Mouse (Mus musculus) urinary bladder, postnatal 14 days (tissue): ENCODE data around the gene Gm8890.
"Not testable (repeated sequence)": the region's sequence is repeated elsewhere in the genome, so short reads cannot be mapped to it uniquely, and the experiment has no call there.

Experiments used
- DNase-seq: peaks from one replicate; pipeline ENCODE4 v3.0.0; 2021; ENCODE audit warnings: low spot score

Gene Gm8890

DNA sequence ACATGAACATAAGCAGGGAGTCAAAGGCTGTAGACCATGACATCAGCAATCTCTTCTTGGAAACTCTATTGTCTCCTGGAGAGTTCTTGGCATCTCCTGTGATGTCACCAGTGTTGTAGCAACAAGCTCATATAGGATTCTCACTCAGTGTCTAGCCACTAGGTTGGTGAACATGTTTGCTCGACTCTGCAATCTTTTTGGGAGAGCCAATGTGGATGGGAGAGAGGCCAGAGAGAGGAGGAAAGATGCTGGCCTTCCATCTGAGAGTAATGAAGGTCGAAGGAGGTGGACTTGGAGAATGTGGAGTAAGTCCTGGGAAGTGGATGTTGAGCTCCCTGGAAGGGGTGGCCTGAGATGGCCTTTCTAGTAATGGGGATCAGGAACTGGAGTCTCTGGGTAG, at the start of gene Gm8890:
Gene Gm8890 (plus strand): TSS at position 301 of the 400 bp plus-strand sequence.
- not testable (repeated sequence) for DNase-seq

- DNase-seq, result not testable (repeated sequence)
Measured at GRCm38 (mm10) chr5:11256221-11256620, 388 bp downstream of the Gm8890 start.
